Comparison of ENCODE assay signal across 7 mouse cellular contexts in genomic region chr12:26415104-26415771, GRCm38 (mm10). TPM values are rescaled to one million over a fixed set of nuclear protein-coding genes. Genes with fewer than 3 reads are reported as not detected.
DNase-seq lines count a peak whose midpoint lies in the region; ATAC-seq and TF ChIP-seq lines count a peak whose summit lies in the region.

Rnf144a (minus strand) TSS chr12:26415254.

- no peaks in the 10 kb centered on the region for H3K9me3 ChIP-seq in embryonic facial prominence, embryonic 11.5 days (replicated peaks; ENCODE audit: control insufficient read depth, low read length)
- no peaks in the 10 kb centered on the region for H3K9me3 ChIP-seq in limb, embryonic 10.5 days (replicated peaks)
- H3K9me3 ChIP-seq in midbrain, embryonic 12.5 days = no peaks in the 10 kb centered on the region

- peak within 1 kb of the TSS; percentile 72 for H3K4me2 ChIP-seq in embryonic facial prominence, embryonic 11.5 days (ENCODE audit: low read depth, low read length)
- H3K4me2 ChIP-seq in midbrain, embryonic 12.5 days (replicated peaks) = peak within 1 kb of the TSS; percentile 73

- H3K4me3 ChIP-seq in embryonic facial prominence, embryonic 11.5 days (ENCODE audit: low read depth, low read length) = peak within 1 kb of the TSS; percentile 91
- peak within 1 kb of the TSS; percentile 98 for H3K4me3 ChIP-seq in limb, embryonic 10.5 days
- H3K4me3 ChIP-seq in midbrain, embryonic 12.5 days = peak within 1 kb of the TSS; percentile 91
- H3K4me3 ChIP-seq in small intestine, adult 2 months (ENCODE audit: low read depth, low read length) = peak within 1 kb of the TSS; percentile 90

- no peaks in the 10 kb centered on the region; the same call in 1 of the 2 replicates for H3K4me1 ChIP-seq in embryonic facial prominence, embryonic 11.5 days (ENCODE audit: control insufficient read depth, insufficient read depth, low read length)
- peaks cover 45% of the 10 kb centered on the region for H3K4me1 ChIP-seq in limb, embryonic 10.5 days
- H3K4me1 ChIP-seq in midbrain, embryonic 12.5 days = peaks cover 31% of the 10 kb centered on the region
- no peaks in the 10 kb centered on the region for H3K4me1 ChIP-seq in small intestine, adult 2 months (ENCODE audit: control insufficient read depth, insufficient read depth, insufficient read length, low read length)

- peak within 1 kb of the TSS; percentile 73 for H3K27ac ChIP-seq in embryonic facial prominence, embryonic 11.5 days (replicated peaks; ENCODE audit: low read depth, low read length)
- H3K27ac ChIP-seq in limb, embryonic 10.5 days = peak within 1 kb of the TSS; percentile 100
- peak within 1 kb of the TSS; percentile 81 for H3K27ac ChIP-seq in midbrain, embryonic 12.5 days (replicated peaks)
- H3K27ac ChIP-seq in small intestine, adult 2 months (ENCODE audit: insufficient read depth, low read depth, low read length) = no peak within 1 kb of the TSS

- peak; percentile 73 for TF ChIP-seq CTCF in small intestine, adult 2 months (IDR thresholded peaks at IDR 0.05; ENCODE audit: extremely low read depth, insufficient read length, insufficient replicate concordance, low read depth, low read length)

- H3K27me3 ChIP-seq in embryonic facial prominence, embryonic 11.5 days (ENCODE audit: control insufficient read depth, insufficient read depth, low read length) = no peaks in the 10 kb centered on the region
- no peaks in the 10 kb centered on the region for H3K27me3 ChIP-seq in limb, embryonic 10.5 days (ENCODE audit: low read depth, poor library complexity, severe bottlenecking)
- no peaks in the 10 kb centered on the region for H3K27me3 ChIP-seq in midbrain, embryonic 12.5 days
- 0 out of 2 replicates have a peak, but pooled peaks cover 3% of the 10 kb centered on the region for H3K27me3 ChIP-seq in small intestine, adult 2 months (ENCODE audit: control insufficient read depth, insufficient read depth, low read length)

- peak; percentile 82 for ATAC-seq in embryonic facial prominence, embryonic 11.5 days (replicated peaks; ENCODE audit: insufficient number of reproducible peaks, low FRiP score, low TSS enrichment, low read depth)
- peak; percentile 90 for ATAC-seq in midbrain, embryonic 12.5 days (ENCODE audit: low FRiP score, low read depth)

- peak within 1 kb of the TSS; percentile 99 for H3K9ac ChIP-seq in embryonic facial prominence, embryonic 11.5 days (replicated peaks; ENCODE audit: low read length)
- peak within 1 kb of the TSS; percentile 98 for H3K9ac ChIP-seq in midbrain, embryonic 12.5 days (replicated peaks)

- TF ChIP-seq POLR2A in small intestine, adult 2 months (IDR thresholded peaks at IDR 0.05; ENCODE audit: low read depth, low read length) = no peak

- no peaks in the 10 kb centered on the region for H3K36me3 ChIP-seq in embryonic facial prominence, embryonic 11.5 days (replicated peaks; ENCODE audit: control insufficient read depth, insufficient read depth, low read depth, low read length)
- 0 out of 2 replicates have a peak, but pooled peaks cover 21% of the 10 kb centered on the region for H3K36me3 ChIP-seq in limb, embryonic 10.5 days
- H3K36me3 ChIP-seq in midbrain, embryonic 12.5 days = no peaks in the 10 kb centered on the region
- no peaks in the 10 kb centered on the region for H3K36me3 ChIP-seq in small intestine, adult 2 months (ENCODE audit: control insufficient read depth, insufficient read depth, low read length)

- WGBS in embryonic facial prominence, embryonic 11.5 days = under 1% methylated on average over 45 of the region's 45 CpGs
- WGBS in limb, embryonic 10.5 days = 2% methylated on average over 40 of the region's 45 CpGs
- WGBS in midbrain, embryonic 12.5 days = 1% methylated on average over 32 of the region's 45 CpGs
- WGBS in small intestine, adult 2 months = 2% methylated on average over 45 of the region's 45 CpGs

- peak; percentile 96 for DNase-seq in adrenal gland, postnatal 25 days
- peak; percentile 94 for DNase-seq in embryonic facial prominence, embryonic 11.5 days (ENCODE audit: low spot score)
- DNase-seq in heart, adult 11 months = peak; percentile 98
- DNase-seq in kidney, adult 18-20 months = peak; percentile 91
- DNase-seq in limb, embryonic 10.5 days (ENCODE audit: low spot score) = peak; percentile 97

RNA-seq across cellular contexts. Expression of gene Rnf144a, which starts in this region (rescaled TPM):
- total RNA-seq in adrenal gland, postnatal 25 days (2021) = 15.1 and 21.5 TPM in 2 replicates
- polyA plus RNA-seq in embryonic facial prominence, embryonic 11.5 days (2014; fragmentation: Nextera tagmentation; extraction: Ambion mirVana) = 31.7 and 32.2 TPM in 2 replicates
- 44.2 and 54.9 TPM in 2 replicates for polyA plus RNA-seq in limb, embryonic 10.5 days (2016; fragmentation: Nextera tagmentation; extraction: Ambion mirVana)
- polyA plus RNA-seq in midbrain, embryonic 12.5 days (2016; fragmentation: Nextera tagmentation; extraction: Ambion mirVana) = 42.7 and 43.4 TPM in 2 replicates
- polyA plus RNA-seq in small intestine, adult 2 months (2012; rRNA removed) = 2.5 and 3.4 TPM in 2 replicates
